Mouse (Mus musculus) gastrocnemius, adult 8-10 months (tissue): Measurements from ENCODE around the gene Magi3. TPM values are rescaled to one million over a fixed set of nuclear protein-coding genes. Genes with fewer than 3 reads are reported as not detected.

Source experiments
- DNase-seq, 2 experiments: peaks; one replicate each; pipeline ENCODE4 v3.0.0; 2022; ENCODE audit warnings: low spot score in 2 of 2
- total RNA-seq, 4 experiments: library from RNA; stranded (reverse); gene quantifications; 2 replicates each; pipeline ENCODE4 v1.2.4; 2022

Magi3 gene
- total RNA-seq, 4 experiments from 2014 or later, result 1.1 to 2.3 (median 1.6) TPM

DNA sequence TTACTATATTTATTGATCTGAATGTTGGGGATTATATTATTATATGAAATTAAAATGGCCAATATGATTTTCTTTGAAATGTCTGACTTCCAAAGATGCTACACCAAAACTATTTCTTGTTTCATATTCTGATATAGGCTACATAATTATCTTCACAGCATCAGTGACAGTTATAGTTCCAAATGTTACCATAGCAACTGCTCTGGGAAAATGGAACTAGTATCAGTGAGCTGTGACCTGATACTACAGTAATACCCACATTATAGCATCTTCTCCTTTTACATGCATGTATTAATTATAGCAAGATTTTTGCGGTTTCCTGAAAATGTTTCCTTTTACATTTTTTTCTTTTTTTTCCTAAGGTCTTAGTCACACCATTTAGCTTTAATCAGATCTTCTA, 187.4 kb downstream of the Magi3 start:
- no peak for DNase-seq

- no peak for DNase-seq
These were observed 188.1 kb downstream of the Magi3 start for GRCm38 (mm10) chr3:104032086-104032485.

GRCm38 (mm10) chr3:104026938-104027337, 193.2 kb downstream of the Magi3 start:
- no peak for DNase-seq

GRCm38 (mm10) chr3:104020101-104020500, 200.1 kb downstream of the Magi3 start:
- DNase-seq, result no peak

DNA sequence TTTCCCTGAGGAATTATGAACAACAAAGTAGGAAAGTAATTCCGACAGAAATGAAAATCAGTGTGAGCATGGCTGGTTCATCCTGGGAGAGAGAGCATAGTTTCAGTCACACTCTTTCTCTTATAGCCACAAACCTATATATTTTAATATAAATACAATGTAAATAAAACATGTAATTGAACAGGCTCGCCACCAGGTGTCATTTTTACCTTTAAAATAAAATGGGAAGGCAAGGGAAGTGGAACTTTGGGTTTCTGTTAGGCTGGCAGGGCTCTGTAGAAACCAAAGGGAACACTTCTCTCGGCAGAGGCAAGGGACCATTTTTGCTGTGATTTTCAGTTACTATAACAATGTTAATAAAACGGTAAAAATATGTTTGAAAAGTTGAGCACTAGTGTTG, 200.7 kb downstream of the Magi3 start:
- no peak for DNase-seq

GRCm38 (mm10) chr3:104017931-104018330, 202.2 kb downstream of the Magi3 start:
- DNase-seq, result no peak

- DNase-seq, result no peak
These were observed 208.2 kb downstream of the Magi3 start for GRCm38 (mm10) chr3:104011972-104012371.

DNA sequence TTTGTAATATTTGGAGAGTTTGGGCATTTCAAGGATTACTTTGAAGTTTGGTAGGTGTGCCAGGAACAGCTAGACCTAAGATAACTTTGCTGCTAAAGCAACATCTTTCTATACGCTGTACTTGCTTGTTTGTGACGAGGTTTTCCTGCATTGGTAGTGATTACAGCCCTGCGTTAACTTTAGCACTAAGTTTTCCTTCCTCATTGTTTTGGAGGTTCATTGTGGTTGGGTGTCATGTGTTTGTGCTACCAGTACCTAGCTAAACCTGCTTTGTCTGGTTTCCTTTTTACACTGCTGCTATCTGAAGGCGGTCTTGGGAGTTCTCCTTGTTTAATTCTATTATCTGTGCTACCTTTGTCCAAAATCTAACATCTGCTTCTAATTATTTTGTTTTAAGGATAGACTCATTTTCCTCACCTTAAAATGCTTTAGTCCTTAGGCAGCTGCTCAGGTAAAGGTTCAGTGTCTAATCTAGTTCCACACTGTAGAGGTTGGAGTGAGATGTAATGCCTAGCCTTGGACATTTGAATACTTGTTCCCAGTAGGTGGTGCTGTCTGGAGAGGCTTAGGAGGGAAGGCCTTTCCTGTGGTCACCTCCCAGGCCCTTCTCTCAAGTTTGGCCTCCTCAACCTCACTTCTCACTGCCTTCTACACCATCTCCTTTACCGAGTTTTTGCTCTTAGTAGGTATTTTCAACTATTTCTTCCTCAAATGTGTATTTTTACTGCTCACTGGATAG, 210.1 kb downstream of the Magi3 start:
- no peak for DNase-seq

DNA sequence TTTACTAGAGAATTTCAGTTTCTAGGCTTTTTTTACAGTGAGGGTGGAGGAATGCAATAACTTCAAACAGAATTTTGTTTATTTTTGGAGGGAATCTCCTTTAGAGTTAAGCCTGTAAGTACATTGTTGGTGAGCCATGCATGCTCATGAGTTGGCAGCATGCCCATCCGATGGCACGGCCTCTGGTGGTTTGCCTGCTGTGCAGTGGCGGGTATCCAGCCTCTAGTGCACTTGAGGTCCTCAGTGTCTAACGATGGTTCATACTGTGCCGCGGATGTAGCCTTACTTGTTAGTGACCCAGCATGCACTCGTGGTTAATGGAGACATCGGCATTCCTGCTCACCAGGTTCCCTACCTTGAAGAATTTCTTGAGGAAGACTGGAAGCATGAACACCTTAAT, 212.7 kb downstream of the Magi3 start:
- no peak for DNase-seq

DNA sequence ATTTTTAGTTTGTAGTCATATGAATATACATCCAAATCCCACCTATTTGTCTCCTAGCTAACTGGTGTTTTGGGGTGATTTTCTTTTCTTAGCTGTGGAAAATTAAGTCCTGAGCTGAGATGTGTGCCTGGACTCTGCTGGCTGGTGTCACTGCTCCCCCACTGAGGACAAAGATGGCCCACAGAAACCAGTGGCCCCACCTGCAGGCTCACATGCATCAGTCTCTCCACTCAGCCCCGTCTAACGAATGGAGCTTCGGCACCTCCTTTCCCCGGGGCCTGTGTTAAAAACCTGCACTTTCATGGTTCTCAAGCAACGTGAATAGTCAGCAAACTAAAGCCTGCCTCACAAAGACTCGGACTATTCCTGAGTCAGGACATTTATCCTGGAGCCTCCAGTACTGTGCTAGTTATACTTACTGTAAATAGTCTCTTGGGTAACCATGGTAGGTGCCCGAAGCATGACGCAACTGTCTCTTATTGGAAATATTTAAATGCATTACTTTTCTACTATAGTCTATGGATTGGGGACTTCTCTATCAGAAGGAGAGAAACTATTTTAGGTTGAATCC, 213.2 kb downstream of the Magi3 start:
- no peak for DNase-seq

GRCm38 (mm10) chr3:103998724-103999123, 221.4 kb downstream of the Magi3 start:
- no peak for DNase-seq

GRCm38 (mm10) chr3:103991271-103991670, 228.9 kb downstream of the Magi3 start:
- DNase-seq, result no peak

DNA sequence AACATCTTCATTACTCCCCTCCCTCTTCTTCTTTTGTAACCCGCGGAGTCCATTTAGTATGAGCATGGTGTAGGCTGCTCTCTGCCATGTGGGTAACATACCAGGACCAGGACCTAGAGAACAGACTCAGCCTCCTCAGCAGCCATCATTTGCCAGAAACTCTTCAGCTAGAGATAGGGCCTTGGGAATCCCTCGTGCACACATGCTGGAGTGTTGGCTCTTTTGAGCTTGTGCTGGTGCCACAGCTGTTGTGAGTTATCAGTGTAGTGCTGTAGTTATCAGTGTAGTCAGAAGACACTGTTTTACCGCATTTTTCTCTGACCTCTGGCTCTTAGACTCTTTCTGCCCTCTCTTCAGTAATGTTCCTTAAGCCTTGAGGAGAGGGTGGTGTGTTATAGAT, 230.8 kb downstream of the Magi3 start:
- no peak for DNase-seq

DNA sequence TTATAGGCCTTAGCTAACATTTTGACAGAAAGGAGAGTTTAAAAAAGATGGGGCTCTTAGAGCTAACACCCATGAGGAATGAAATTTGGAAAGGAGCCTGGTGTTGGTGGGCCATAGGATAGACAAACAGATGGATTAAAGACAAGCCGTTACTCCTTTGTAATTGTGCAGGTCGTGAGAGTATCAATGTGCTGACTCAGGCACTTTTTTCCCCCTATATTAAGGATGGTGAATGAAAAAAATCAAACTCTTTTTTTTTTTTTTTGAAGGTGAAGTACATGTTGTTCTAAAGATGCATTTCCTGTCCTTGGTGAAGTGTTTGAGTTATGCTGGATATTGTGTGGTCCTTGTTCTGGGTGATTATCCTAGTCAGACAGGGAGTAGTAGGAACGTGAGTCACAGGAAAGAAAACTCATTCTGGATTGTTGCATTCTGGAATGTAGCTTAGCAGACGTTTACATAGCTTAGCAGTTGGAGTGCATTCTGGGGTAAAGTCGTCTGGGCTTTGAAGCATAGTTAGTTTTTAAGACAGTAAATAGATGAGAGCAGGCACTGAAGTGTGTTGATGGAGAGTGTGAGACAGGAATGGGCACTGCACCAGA, 232.2 kb downstream of the Magi3 start:
- no peak for DNase-seq

GRCm38 (mm10) chr3:103985194-103985593, 235.0 kb downstream of the Magi3 start:
- no peak for DNase-seq

DNA sequence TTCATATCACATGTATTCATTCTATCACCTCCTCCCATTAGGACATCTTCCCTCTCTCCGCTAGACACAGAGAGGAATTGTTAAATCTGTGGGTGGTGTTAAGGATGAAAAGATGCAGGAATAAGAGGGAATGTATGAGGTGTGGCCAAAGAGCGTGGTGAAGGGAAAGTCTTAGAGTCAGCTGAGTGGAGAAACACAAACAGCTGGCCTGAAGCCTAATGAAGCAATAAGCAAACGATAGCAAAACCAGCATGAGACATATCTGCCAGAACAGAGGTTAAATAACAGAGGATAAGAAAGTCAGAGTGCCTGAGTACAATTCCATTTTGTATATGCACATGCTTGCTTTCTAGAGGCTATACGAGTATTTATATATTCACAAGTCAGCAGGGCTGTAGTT, 235.6 kb downstream of the Magi3 start:
- no peak for DNase-seq

DNA sequence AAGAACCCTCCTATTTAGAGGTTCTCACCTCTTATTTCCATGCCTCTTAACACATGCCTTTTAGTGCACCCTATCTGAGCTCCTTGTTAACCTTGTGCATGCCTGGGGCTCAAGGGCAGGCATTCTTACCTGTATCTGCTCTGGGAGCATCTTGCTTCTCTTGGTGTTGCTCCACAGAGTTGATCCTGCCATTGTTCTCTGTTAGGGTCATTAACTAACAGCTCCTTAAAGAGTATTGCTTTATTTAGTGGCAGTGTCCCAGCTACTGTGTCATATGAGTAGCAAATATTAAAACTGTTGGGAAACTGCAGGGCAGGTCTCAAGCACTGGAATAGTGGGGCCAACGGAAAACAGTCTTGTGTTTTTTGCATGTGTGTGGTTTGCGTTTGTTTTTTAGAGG, 249.0 kb downstream of the Magi3 start:
- DNase-seq, result no peak

GRCm38 (mm10) chr3:103968701-103969100, 251.5 kb downstream of the Magi3 start:
- DNase-seq, result no peak

DNA sequence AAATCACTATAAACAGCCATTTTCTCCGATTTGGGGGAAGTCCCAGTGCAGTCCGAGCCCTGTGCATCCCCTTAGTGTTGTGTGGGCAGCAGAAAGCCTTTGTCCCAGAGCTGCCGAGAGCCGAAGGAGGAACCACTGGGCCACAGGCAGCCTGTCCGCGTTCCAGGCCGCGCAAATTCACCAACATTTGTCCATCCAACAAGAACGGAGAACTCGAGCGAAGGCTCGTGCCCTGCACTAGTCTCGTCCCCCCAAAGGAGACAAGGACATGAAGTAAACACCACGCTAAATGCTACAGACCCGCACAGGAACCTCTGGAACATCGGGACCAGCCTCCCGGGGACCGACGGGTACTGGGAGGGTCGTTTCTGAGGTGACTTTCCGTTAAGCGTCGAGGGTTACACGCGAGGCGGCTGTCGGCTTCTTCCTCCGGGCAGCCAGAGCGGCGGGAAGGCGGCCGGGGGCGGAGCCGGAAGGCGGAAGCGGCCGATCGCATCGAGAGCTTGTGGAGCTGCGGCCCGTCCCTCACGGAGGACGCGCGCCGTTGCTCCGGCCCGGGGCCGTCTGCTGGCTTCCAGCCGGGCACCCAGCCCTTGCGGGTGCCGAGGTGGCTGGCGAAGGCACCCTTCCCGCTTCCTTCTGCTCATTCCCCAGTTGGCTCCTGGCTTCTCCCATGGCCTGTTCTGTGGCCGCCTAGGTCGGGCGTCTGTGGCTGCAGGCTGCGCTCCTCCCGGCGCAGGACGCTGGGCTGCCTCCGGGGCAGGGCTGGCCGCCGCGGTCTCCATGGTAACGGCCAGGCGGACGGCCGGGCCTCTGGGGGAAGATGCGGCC, 252.1 kb downstream of the Magi3 start, which contains the start of gene Phtf1:
Gene Phtf1 (plus strand): TSS at position 250 of the 831 bp plus-strand sequence.
- DNase-seq, result peak; percentile 63 to 70

DNA sequence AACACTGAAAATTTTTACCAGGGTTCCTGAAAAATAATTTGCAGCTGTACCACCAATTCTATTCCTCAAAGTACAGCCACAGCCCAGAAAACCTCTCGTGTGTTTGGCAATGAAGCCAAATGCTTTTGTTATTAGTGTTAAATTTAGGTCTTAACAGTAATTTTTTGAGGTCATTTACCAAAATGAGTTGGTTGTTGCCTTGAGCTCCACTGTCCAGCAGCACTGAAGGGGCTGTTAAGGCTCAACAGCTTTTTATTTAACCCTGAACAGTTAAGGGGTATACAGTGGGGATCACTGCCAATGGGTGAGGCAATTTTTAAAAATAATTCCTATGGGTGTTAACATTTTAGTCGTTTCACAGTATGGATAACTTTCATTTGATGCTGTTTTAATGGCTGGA, 252.9 kb downstream of the Magi3 start:
- no peak for DNase-seq
